Mouse (Mus musculus): ENCODE results near the gene Fermt2. TPM values are rescaled to one million over a fixed set of nuclear protein-coding genes. Genes with fewer than 3 reads are reported as not detected.

Fermt2 gene
- polyA plus RNA-seq, 1 experiment = 8.2 TPM

DNA sequence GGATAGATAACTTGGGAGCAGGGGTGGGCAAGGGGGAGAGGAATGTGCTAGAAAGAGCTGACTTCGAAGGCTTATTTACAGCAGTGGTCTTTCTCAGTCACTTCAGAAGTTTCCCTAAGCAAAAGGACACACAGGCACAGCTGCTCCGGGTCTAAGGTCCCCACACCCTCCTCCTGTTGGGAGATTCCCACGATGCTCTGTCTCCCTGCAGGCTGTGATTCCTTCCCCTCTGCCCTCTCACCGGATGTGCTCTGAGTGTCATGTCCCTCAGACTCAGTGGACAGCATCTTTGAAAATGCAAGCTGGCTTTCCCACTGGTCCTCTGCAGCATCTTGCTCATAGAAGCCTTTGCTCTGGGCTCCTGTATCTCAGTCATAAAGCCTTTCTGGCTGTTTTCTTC lies 77.8 kb downstream of the Fermt2 start:
- H3K27ac ChIP-seq (ENCODE audit: control insufficient read depth, insufficient read depth, low read length) = no peak overlapping the region
- no peak for TF ChIP-seq CTCF (IDR thresholded peaks at IDR 0.05; ENCODE audit: borderline replicate concordance, control insufficient read depth, extremely low read depth, insufficient read depth, low read length, poor library complexity)
- no peak for TF ChIP-seq POLR2A (IDR thresholded peaks at IDR 0.05; ENCODE audit: control insufficient read depth, extremely low read depth, insufficient read depth, low read length, poor library complexity)
- no peaks in the 10 kb centered on the region for H3K36me3 ChIP-seq (ENCODE audit: control insufficient read depth, insufficient read depth, low read length)
- 66% methylated on average over 4 of the region's 4 CpGs for WGBS
- H3K4me1 ChIP-seq (replicated peaks; ENCODE audit: control insufficient read depth, insufficient read depth, low read length) = no peaks in the 10 kb centered on the region
- H3K27me3 ChIP-seq (ENCODE audit: control insufficient read depth, insufficient read depth, low read length) = no peaks in the 10 kb centered on the region
- no peak overlapping the region for H3K4me3 ChIP-seq (ENCODE audit: control insufficient read depth, insufficient read depth, low read length)
- no peak for DNase-seq

DNA sequence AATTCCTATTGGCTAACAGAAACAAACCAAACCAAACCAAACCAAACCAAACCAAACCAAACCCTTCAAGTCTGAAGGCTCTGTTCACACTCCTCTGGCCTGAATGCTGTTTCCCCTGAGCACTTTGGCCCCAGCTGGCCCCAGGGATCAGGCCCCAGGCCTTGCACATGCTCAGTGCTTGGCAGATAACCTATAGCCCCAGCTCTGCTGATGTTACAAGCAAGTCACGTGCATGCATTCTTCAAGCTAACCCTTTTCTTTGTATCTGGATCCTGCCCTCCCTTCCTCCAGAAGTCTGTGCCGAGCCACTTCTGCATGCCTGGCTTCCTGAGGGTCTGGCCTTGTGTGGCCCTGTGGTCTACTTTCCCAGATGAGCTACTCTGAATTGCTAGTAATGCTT lies 78.8 kb downstream of the Fermt2 start:
- TF ChIP-seq POLR2A (IDR thresholded peaks at IDR 0.05; ENCODE audit: control insufficient read depth, extremely low read depth, insufficient read depth, low read length, poor library complexity) (no peak), CTCF (IDR thresholded peaks at IDR 0.05; ENCODE audit: borderline replicate concordance, control insufficient read depth, extremely low read depth, insufficient read depth, low read length, poor library complexity) (no peak)
- Histone ChIP-seq H3K36me3 (ENCODE audit: control insufficient read depth, insufficient read depth, low read length) (no peaks in the 10 kb centered on the region), H3K4me1 (replicated peaks; ENCODE audit: control insufficient read depth, insufficient read depth, low read length) (no peaks in the 10 kb centered on the region), H3K27ac (ENCODE audit: control insufficient read depth, insufficient read depth, low read length) (no peak overlapping the region), H3K27me3 (ENCODE audit: control insufficient read depth, insufficient read depth, low read length) (no peaks in the 10 kb centered on the region), H3K4me3 (ENCODE audit: control insufficient read depth, insufficient read depth, low read length) (no peak overlapping the region)
- WGBS = 31% methylated on average over 2 of the region's 2 CpGs
- DNase-seq = no peak

DNA sequence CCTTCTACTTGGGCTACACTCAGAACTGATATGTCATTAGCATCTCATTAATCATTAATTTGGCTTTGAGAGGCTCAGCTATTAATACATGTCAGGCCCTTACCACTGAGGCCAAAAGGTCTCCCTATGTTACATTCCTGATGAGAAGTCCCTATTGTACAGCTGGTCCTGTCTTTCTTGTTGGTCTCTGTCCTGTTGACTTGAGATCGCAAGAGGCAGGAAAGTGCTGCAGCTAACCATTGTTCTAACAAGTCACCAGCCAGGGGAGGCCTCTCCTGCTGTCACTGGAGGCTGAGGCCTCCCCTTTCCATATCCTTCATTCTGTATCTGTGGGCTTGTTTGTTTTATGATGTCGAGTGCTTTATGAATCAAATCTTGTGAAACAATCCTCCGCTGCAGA lies 83.1 kb downstream of the Fermt2 start:
- TF ChIP-seq POLR2A (IDR thresholded peaks at IDR 0.05; ENCODE audit: control insufficient read depth, extremely low read depth, insufficient read depth, low read length, poor library complexity) = no peak
- TF ChIP-seq CTCF (IDR thresholded peaks at IDR 0.05; ENCODE audit: borderline replicate concordance, control insufficient read depth, extremely low read depth, insufficient read depth, low read length, poor library complexity) = no peak
- no peak overlapping the region for H3K27ac ChIP-seq (ENCODE audit: control insufficient read depth, insufficient read depth, low read length)
- DNase-seq = no peak
- 93% methylated on average over 3 of the region's 3 CpGs for WGBS
- H3K36me3 ChIP-seq (ENCODE audit: control insufficient read depth, insufficient read depth, low read length) = no peaks in the 10 kb centered on the region
- no peaks in the 10 kb centered on the region for H3K4me1 ChIP-seq (replicated peaks; ENCODE audit: control insufficient read depth, insufficient read depth, low read length)
- H3K27me3 ChIP-seq (ENCODE audit: control insufficient read depth, insufficient read depth, low read length) = no peaks in the 10 kb centered on the region
- no peak overlapping the region for H3K4me3 ChIP-seq (ENCODE audit: control insufficient read depth, insufficient read depth, low read length)

DNA sequence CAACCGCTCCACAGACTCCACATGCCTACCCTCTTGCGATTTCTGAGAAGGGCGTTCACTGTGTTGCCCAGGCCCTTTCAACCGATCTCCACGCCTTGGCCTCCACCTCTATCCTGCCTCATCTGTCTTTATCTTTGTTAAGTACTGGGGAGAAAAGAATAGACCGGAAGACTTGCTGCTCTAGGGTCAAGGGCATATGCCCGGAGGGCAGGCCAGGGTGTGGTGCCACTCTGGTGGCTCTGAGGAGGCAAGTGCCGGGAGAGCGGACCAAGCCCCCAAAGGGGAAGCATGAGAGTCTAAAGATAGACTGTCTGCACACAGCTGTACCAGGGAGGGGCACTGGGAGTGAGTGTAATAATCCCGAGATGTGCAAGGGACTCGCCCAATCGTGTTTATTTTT lies 84.5 kb downstream of the Fermt2 start:
- H3K4me1 ChIP-seq (replicated peaks; ENCODE audit: control insufficient read depth, insufficient read depth, low read length) = no peaks in the 10 kb centered on the region
- H3K27ac ChIP-seq (ENCODE audit: control insufficient read depth, insufficient read depth, low read length) = no peak overlapping the region
- no peaks in the 10 kb centered on the region for H3K27me3 ChIP-seq (ENCODE audit: control insufficient read depth, insufficient read depth, low read length)
- no peak overlapping the region for H3K4me3 ChIP-seq (ENCODE audit: control insufficient read depth, insufficient read depth, low read length)
- no peaks in the 10 kb centered on the region for H3K36me3 ChIP-seq (ENCODE audit: control insufficient read depth, insufficient read depth, low read length)
- 88% methylated on average over 12 of the region's 12 CpGs for WGBS
- DNase-seq = no peak
- TF ChIP-seq CTCF (IDR thresholded peaks at IDR 0.05; ENCODE audit: borderline replicate concordance, control insufficient read depth, extremely low read depth, insufficient read depth, low read length, poor library complexity) (no peak), POLR2A (IDR thresholded peaks at IDR 0.05; ENCODE audit: control insufficient read depth, extremely low read depth, insufficient read depth, low read length, poor library complexity) (no peak)

DNA sequence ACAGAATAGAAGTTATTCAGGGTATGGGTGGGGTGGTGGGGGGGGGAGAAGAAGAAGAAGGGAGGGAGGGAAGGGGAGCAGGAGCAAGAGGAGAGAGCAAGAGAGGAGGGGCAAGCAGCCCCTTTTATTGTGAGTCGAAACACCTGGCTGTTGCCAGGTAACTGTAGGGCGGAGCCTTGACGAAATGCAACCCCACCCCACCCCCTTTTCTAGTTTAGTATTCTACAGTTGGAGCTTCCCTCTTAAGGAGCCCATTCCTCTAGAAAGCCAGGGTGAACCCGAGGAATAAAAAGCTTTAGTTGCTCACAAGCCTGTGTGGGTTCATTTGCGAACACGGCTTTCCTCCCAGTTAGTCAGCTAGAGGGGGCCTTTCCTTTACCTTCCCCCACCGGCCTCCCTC lies 85.0 kb downstream of the Fermt2 start:
- TF ChIP-seq POLR2A (IDR thresholded peaks at IDR 0.05; ENCODE audit: control insufficient read depth, extremely low read depth, insufficient read depth, low read length, poor library complexity) (no peak), CTCF (IDR thresholded peaks at IDR 0.05; ENCODE audit: borderline replicate concordance, control insufficient read depth, extremely low read depth, insufficient read depth, low read length, poor library complexity) (no peak)
- Histone ChIP-seq H3K4me1 (replicated peaks; ENCODE audit: control insufficient read depth, insufficient read depth, low read length) (no peaks in the 10 kb centered on the region), H3K4me3 (ENCODE audit: control insufficient read depth, insufficient read depth, low read length) (no peak overlapping the region), H3K36me3 (ENCODE audit: control insufficient read depth, insufficient read depth, low read length) (no peaks in the 10 kb centered on the region), H3K27me3 (ENCODE audit: control insufficient read depth, insufficient read depth, low read length) (no peaks in the 10 kb centered on the region), H3K27ac (ENCODE audit: control insufficient read depth, insufficient read depth, low read length) (no peak overlapping the region)
- WGBS = 79% methylated on average over 7 of the region's 7 CpGs
- no peak for DNase-seq

GRCm38 (mm10) chr14:45442781-45443560 lies 86.9 kb downstream of the Fermt2 start:
- H3K4me3 ChIP-seq (ENCODE audit: control insufficient read depth, insufficient read depth, low read length) = no peak overlapping the region
- no peaks in the 10 kb centered on the region for H3K4me1 ChIP-seq (replicated peaks; ENCODE audit: control insufficient read depth, insufficient read depth, low read length)
- H3K27me3 ChIP-seq (ENCODE audit: control insufficient read depth, insufficient read depth, low read length) = no peaks in the 10 kb centered on the region
- WGBS = 58% methylated on average over 12 of the region's 12 CpGs
- no peak overlapping the region for H3K27ac ChIP-seq (ENCODE audit: control insufficient read depth, insufficient read depth, low read length)
- no peaks in the 10 kb centered on the region for H3K36me3 ChIP-seq (ENCODE audit: control insufficient read depth, insufficient read depth, low read length)
- TF ChIP-seq CTCF (IDR thresholded peaks at IDR 0.05; ENCODE audit: borderline replicate concordance, control insufficient read depth, extremely low read depth, insufficient read depth, low read length, poor library complexity) = no peak
- no peak for TF ChIP-seq POLR2A (IDR thresholded peaks at IDR 0.05; ENCODE audit: control insufficient read depth, extremely low read depth, insufficient read depth, low read length, poor library complexity)
- no peak for DNase-seq

All from thymus, adult 2 months (tissue).